Mouse (Mus musculus) heart, postnatal 0 days (tissue): Measurements from ENCODE around the gene Ube4b.

Source experiments
- CTCF ChIP-seq: IDR thresholded peaks from 2 replicates; pipeline ENCODE4 v1.5.1; 2016; ENCODE audit warnings: antibody characterized with exemption, control low read depth, low read depth
- EP300 ChIP-seq: IDR thresholded peaks from 2 replicates; pipeline ENCODE4 v1.6.1; 2016; ENCODE audit warnings: antibody characterized with exemption, low read depth

DNA sequence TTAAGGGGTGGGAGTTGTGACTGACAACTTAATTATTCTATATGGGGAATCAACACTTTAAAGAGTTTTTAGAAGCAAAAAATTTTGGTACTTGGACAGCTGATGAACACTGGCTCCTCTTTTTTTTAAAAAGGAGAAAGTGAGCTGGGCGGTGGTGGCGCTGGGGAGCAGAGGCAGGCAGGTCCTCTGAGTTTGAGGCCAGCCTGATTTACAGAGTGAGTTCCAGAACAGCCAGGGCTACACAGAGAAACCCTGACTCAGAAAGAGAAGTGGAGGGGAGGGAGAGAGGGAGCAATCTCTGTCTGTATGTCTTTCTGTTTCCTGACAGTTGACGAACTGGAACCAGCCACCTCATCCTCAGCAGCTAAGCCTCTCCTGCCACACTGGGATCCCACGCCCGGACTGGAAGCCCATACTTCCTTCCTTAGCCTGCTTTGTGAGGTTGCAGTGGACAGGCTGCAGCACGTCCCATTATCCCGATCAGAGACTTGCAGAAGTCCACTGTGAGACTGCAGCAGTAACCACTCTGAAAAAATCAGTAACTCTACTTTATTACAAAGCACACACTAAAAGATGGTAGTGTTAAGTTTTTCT lies 136.3 kb downstream of the Ube4b start:
- TF ChIP-seq EP300 (no peak), CTCF (no peak)
